Mouse (Mus musculus) gastrocnemius, postnatal 25 days (tissue): Measurements from ENCODE around the gene Rsu1. TPM values are rescaled to one million over a fixed set of nuclear protein-coding genes. Genes with fewer than 3 reads are reported as not detected.
"Not testable (repeated sequence)": the region's sequence is repeated elsewhere in the genome, so short reads cannot be mapped to it uniquely, and the experiment has no call there.

Source experiments
- DNase-seq: peaks from one replicate; pipeline ENCODE4 v3.0.0; 2022
- total RNA-seq, 2 experiments: library from RNA; stranded (reverse); gene quantifications; 1 replicate in 1 of 2; 2 replicates in 1 of 2; pipeline ENCODE4 v1.2.3; 2021

The Rsu1 gene
- total RNA-seq, 2 experiments from 2014 or later: 28.2 to 37.8 TPM

DNA sequence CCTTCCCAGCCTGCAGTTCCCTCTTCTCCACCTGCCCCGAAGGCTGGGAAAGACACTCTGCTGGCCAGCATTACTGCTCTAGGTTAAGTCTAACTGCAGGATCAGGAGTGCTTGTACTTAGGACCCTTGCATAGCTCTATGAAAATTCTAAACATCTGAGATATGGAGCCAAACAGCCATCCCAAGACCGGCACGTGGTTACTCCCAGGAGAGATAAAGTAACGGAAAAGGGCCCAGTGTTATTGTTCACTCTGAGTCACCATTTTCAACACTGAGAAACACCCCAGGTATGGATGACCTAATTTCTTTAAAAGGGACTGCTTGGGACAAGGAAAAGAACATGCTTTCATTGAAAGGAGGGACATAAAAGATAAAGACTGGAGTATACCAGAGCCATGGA lies 45.2 kb downstream of the Rsu1 start:
- DNase-seq: no peak

DNA sequence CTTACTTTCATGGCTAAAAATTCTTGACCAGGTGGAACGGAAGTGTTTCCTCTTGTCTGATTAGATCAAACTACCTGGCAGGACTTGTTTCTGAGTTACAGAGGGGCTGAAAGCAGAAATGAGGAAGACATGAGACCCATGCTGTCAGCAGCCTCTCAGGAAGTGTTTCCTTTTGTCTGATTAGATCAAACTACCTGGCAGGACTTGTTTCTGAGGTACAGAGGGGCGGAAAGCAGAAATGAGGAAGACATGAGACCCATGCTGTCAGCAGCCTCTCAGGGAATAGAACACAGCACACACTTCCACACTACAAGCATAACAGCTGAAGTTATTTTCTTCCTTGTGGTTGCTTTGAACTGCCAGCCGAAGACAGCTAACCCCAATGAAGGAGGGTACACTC lies 46.7 kb downstream of the Rsu1 start:
- DNase-seq: no peak

DNA sequence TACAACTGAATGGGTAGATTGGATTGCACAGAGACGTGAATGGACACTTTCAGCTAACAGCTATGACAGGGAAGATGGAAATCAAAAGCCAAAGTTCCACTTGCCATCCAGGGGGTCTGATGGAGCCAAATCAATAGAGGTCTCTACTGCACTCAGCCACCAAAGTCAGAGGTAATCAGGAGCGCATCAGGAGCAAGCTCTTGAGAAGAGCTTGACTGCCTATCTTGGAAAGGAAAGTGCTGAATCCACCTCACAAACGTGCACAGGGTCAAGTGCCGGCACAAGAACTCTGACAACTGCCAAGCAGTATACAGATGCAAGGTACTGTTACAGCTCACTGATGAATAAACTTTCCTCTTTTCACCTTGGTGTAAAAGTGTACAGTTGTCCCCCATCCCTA lies 47.8 kb downstream of the Rsu1 start:
- DNase-seq: no peak

DNA sequence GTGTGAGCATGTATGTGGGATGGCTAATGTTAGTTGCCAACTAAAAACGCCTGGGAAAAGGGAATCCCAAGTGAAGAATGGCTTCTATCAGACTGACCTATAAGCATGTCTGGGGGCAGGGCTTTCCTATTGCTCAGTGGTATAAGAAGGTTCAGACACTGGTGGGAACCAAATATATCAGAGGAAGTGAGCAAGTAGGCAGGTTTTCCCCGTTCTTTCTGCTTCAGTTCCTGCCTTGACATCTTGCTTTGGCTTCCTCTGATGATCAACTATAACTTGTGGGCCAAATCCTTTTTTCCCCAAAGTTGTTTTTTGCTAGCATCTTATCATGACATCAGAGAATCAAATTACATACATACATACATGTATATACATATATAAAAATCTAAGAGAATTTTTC lies 51.1 kb downstream of the Rsu1 start:
- no peak for DNase-seq

DNA sequence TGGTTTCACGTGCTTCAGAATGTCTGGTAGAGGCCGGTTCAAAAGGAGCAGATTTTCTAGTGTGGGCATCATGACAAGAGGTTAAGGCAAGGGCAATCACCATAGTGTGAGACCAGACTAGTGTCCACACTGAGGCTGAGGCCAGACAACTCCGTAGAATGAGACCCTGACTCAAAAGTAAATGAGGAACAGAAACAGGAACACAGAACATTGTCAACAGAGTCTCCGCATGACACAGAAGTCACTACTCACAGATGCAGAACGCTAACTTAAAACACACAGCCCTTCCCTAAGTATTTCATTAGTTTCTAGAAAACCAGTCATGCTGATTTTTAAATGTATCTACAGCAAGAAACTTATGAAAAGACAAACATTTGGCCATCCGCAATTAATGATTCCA lies 53.1 kb downstream of the Rsu1 start:
- DNase-seq: no peak

DNA sequence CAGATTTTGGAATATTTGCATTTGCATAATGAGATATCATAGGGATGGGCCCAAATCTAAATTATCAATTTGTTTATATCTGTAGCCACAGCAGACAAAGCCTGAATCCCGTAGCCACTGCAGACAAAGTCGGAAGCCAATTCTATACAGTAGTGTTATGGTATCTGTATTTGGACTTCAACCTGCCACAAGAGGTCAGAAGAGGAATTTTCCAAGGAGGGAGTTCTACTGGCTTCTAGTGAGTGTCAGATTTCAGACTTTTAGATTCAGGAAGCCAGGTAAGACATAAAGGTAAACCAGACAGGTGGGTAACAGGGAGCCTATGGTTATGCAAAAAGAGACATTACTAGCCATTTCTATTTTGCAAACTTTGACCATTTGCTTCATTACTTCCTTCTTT lies 64.4 kb downstream of the Rsu1 start:
- DNase-seq: no peak

DNA sequence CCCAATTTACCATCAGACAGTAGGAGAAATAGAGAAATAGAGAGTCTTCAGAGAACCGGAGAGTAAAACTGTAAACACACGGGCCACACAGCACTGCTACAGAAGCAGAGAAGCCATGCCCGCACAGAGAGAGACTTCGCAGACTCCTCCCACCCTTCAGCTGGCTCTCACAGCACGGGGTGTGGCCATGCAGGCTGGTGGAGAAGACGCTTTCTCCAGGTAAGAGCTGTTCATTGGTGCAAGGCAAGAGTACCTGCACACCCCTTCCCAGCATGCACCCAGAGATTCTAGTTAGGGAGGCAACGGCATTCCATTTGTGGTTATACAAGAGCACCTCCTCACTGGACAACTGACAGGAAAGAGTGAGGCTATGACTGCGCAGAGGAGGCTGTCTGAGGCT lies 64.8 kb downstream of the Rsu1 start:
- DNase-seq: no peak

DNA sequence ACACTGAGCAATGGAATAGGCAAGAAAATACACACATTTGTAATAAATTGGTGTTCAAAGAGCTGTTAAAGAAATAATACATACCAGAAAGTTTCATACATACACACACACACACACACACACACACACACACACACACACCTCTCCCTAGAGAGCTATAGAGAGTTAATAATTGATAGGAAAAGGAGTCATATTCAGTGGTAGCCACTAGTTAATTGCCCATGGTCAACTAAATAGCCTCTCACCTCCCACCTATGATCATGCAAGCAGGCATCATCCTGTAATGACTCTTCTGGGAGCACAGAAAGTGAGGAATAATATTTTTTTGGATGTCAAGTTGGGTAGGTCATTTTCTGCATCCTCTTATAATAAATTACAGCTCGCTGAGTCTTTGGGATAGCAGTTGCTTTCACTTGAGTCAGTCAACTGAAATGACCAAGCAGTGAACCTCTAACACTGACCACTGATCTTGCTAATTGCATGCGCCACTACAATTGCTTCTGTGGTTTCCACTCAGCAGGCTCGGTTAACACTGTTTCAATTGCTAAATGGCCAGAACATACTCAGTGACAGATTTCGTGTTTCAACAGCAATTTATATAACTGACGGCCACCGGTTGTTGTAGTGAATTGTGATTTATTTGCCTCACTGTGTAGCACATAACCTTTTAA lies 68.3 kb downstream of the Rsu1 start:
- DNase-seq: no peak

DNA sequence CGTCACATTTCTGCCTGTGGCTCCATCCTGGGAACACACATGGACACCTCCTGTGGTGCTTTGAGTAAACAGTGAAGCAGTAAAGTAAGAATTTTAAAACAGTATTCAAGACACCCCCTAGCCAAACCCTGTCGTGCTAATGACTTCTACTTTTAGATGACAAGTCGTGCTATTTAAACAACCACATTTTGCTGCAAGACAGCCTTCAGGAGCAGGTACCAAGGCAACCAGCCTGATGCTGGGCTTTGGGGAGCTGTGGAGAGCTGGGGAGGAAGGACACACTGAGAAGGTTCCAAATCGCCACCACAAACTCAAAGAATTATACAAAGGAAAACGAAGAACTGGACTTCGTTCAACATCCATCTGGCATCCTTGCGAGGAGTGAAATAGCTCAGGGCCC lies 71.5 kb downstream of the Rsu1 start:
- no peak for DNase-seq

DNA sequence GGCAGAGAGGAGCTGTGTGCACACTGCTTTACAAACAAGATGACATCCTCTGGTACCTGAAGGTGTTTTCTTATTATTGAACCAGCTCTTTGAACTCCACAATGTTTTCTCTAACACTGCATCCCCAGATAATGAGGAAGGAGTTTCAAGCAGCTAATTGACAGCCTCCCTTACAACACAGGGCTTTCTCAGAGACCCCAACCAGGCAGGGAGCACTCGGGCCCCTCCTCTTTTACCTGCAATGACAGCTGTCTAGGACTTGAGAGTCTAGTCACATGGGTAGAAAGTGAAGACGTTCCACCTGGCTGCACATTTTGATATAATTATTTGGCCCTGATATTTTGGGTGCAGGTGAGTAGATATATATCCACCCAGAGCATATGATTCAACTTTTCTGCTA lies 72.2 kb downstream of the Rsu1 start:
- no peak for DNase-seq

DNA sequence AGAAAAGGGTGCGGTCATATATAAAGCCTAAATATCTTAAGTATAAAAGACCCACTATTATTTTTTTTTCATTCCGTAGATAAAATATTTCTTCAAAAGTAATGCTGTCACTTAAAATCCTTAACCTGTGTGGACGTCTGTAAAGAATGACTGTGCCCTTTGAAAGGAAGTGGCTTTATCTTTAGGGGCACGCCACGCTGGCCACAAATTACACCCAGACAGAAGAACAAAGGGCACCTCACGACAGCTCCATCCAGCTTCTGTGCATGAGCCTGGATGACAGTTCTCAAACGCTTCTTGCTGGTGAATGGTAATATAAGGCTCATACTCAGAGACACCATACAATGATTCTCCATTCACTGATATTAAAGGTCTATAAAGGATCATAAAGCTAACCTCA lies 75.7 kb downstream of the Rsu1 start:
- DNase-seq: no peak

DNA sequence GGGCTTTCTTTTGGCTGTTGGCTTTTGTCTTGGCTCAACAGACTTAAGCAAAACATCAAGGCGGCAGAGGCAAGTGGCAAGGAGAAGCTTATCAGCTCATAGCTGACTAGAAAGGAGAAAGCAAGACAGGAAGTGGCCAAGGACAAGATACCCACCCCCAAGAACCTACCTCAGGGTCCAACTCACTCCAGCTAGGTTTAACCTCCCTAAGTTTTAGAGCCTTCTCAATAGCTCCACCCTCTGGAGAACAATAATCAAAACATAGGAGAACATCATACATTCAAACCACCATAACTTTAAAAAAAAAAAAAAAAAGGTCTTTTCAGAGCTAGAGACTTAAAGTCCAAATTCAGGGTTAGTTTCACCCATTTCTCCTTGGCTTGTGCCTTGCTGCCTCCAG lies 79.1 kb downstream of the Rsu1 start:
- no peak for DNase-seq

DNA sequence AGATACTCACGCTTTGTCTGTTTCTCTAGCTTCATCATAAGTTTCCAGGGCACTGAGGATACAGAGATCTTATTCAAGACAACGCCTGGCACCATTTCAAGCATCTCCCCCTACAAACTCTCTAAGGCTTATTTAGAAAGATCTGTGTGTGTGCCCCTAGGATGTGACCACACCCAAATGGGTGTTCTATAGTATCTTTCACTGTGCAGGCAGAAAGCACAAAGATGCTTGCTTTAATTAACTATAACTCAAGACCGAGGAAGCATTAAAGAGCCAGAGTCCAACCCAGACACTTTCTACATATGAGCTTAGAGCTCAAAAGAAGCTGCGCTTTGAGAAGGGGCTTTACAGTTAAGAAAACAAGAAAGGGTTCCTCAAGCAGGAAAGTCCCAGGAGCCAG lies 80.4 kb downstream of the Rsu1 start:
- no peak for DNase-seq

DNA sequence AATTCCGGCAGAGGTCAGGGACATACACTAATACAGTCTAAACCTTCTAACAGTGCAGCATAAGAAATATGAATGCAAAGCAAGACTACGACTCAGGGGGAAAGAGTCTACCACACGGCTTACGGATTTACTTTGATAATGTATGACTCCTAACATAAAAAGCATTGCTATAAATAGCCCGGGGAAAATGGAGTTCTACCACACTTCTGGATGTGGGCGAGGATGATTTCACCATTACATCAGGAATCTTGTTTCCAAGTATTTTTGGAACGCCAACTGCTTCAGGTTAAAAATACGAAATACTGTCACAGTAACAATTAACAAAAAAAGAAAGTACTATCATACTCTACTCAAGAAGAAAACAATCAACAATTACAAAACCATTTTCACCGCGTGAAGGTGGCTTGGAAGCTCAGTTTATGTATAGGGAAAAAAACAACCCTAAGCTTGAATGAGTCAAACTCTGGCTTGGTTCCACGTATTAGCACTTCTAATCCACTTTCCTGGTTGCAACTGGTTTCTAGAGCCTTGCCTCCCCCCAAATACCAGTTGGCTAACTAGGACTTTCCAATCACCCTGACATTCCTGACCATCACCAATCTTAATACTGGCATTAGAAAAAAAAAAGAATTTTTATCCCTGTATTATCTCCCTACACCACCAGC lies 82.3 kb downstream of the Rsu1 start:
- DNase-seq: no peak

DNA sequence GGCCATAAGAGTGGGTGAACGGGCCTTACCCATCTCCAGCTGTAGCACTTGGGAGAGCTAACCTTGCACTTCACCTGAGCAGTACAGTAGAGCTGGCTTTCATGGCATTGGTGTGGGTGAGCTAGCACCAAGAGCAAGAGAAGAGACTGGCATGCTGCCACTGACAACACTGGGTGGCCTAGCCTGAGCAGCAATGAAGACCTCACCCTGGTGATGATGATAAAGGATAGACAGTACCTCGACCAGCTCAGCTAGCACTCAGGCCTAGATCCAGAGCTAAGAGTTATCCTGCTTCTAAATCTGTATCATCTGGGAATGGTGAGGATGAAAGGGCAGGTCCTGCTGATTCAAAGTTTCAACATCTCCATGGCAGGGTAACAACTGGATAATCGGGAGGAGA lies 88.1 kb downstream of the Rsu1 start:
- no peak for DNase-seq

DNA sequence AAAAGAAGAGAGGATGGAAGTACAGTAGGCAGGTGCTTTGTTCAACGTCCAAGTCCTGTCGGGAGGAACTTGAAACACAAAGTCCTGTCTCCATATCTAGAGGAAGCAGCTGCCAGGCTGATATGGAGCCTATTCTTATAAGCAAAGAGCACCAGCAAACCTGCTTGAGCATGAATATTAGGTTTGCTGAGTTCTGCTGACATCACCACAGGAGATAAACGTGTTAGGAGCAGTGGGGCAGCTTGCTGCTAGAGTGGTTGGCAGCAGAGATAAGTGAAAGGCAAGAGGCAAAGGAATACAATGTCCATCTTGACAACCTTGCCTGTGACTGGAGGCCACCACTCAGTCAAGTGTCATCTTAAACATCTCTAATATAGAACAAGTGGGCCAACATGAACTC lies 89.3 kb downstream of the Rsu1 start:
- not testable (repeated sequence) for DNase-seq

DNA sequence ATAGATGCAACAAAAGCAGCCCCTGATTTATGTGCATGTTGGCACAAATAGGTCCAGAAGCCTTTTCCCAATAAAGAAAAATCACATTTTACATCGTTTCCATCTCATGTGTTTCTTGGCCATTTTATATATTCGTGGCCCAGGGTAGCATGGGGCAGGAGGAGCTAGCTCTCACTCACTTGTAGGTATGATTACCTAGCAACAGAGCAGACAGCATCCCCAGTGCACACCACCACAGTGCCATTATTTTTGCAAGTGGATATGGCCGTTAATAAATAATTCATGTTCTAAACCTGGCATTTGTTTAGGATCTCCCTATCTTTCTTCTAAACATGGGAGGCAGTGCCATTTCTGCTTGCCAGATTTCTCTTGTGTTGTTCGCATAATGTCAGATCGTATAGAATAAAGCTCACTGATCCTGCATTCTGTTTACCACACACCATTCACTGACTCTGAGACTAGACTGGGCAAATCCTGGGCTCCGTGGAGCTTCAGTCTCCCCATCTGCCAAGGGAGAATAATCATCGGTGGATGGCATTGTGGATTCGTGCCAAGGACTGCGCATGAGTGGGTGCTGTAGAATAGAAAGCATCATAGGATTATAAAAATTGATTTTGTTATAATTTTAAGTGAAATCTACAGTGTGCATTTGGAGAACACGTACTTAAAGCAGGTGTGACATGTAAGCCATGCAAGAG lies 93.4 kb downstream of the Rsu1 start:
- DNase-seq: no peak

DNA sequence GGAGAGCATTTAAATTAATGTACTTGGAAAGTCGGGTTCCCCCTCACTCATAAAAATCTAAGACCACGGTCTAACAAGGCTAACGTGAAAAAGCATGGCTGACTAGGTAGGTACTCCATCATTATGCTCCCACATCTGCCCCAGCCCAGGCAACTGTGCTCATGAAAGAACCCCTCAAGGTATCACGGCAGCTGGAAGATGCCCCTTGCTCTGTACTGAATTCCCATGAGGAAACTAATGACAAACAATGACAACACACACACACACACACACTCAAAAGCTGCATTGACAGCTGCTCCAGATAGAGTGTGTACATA lies 95.0 kb downstream of the Rsu1 start:
- DNase-seq: no peak

DNA sequence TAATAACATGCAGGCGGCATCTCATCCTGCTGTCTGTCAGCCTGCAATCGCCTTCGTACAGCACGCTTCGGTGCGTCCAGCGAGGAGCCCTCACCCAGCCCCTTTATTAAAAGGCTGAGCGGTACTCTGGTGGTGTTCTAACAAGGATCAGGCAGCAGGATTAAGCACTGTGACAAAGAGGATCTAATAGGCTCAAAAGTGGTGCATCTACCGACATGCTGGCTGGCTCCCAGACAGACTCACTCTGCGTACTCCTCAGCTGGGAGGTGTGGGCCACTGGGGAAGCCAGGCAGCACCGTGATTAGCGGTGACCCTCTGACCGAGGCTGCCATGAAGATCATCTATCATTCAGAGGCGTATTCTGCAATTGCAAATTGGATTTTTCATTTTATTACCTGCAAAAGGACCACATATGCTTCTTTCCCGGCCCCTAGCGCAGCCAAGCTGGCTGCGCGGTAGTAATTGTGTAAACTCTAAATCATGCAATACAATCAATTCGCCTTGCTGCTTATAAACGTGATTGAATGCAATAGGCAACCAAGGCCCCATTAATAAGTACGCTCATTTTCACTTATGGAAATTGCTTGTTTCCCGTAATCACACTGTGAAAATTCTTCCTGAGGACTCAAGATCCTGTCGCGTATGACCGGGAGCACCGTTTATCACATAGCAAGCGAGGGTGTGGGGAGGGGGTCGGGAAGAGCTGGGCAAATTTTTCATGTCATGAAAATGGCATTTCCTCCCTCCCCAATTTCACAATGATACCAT lies 95.5 kb downstream of the Rsu1 start:
- no peak for DNase-seq

DNA sequence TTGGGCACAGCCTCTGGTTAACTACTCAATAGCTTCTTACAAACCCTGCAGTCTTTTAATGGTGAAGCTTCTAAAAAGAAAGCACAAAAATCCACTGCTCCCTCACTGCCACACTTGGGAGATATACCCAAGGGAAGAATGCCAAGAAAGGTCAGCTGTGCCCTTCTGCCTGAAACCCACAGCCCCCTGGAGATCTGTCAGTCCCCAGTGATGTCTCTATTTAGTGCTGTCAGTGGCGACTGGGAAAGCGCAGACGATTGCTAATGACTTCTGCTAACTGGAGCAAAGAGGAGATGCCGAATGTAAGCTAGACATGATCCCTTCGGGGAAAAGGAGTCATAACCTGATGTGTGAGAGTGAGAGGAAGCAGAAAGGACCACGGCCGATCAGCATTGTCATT lies 96.8 kb downstream of the Rsu1 start:
- no peak for DNase-seq

DNA sequence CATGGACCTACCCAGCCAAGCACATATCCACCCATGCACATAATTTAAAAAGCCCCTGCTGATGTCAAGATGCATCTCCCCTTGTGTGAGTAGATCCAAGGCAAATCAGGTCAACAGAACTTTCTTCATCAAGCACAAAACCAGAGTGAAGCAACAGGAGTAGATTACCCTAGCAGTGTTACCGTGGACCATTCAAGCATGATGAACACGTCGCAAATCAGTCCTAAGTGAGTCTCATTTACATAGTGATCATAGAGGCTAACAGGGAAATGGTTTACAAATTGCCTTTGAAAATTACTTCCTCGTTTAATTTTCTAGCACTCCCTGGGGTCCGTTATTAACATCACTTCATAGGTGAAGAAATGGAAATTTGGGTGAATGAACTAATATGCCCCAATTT lies 100.6 kb downstream of the Rsu1 start:
- no peak for DNase-seq

DNA sequence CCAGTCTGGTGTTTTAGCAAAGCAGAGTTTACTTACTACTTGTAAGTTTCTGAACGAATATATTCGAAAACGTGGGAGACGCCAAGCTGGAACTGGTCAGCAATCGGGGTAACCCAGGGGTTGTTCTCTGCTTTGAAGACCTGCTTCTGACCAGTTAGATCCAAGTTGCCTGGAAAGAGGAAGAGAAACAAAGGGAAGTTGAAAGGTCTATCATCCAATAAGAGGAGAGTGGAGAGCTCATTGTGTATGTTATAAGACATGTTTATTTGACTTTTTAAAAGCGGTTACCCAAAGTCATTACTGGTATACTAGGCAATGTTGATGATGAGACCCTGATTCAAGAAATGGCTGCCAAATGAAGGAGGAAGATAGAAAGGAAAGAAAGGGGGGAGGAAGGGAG lies 101.3 kb downstream of the Rsu1 start:
- no peak for DNase-seq

DNA sequence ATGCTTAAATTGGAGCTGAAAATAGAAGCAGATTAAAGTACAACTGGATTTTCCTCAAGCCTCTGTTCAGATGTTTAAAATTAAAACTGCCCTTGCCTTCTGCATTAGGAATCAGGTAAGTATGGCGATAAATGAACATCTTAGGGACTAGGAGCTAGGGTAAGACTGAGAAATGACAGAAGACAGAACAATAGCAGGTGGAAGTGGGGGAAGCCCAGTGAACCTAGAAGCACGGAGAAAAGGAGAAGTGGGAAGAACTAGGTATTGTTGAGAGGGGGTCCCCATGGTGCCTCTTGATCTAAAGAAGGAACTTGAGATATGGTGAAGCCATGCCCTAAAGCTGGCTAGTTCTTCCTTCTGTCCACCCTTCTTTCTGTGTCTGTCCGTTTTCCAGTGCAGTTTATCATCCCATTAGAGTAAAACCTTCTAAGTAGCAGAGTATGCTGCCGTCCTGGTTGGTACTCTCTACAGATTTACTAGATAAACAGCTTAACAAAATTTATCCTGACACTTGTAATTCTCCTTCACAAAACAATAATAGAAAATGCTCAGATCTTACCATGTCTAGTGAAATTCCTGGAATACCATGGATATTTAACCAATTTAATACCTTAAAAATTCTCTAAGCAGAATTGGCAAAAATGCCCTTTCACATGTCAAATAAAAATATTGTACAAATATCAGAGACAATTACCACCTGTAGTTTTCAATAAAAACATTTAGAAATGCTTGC lies 101.9 kb downstream of the Rsu1 start:
- DNase-seq: no peak
